Mouse (Mus musculus): ENCODE measurements around the gene Ncaph2. TPM values are rescaled to one million over a fixed set of nuclear protein-coding genes. Genes with fewer than 3 reads are reported as not detected.

The Ncaph2 gene
- polyA plus RNA-seq, 1 experiment, result not detected

DNA sequence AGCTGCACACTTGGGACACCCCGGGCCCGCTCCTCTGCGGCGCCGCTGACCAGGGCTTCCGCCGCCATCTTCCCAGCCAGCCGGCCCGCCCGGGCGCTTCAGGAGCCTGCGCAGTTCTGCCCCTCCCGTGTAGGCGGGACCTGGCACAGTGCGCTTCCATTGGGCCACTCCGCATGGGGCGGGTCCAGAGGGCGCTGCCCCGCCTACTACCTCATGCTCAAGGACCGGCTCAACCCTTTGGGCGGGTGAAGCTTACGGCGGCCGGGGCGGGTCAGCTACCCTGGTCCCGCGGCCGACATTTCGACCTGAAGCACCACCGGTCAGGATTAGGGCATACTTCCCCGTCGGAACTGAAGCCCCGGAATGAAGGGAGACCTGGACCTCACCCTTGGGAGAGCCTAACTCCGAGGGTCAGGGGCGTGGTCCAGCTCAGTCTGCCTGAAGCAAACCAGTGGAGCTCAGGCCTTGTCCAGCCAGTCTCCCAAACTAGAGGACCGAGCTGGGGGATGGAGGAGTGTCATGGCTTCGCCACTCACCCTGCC lies 40.3 kb upstream of the Ncaph2 start, which contains the start of gene Sbf1:
Gene Sbf1, minus strand, starts transcription at position 122 of the 542 bp plus-strand sequence.
- TF ChIP-seq POLR2A (IDR thresholded peaks at IDR 0.05; ENCODE audit: insufficient read depth, low read depth, low read length) (peak; percentile 93), CTCF (IDR thresholded peaks at IDR 0.05; ENCODE audit: insufficient read depth, low read depth, low read length) (no peak)
- H3K27ac ChIP-seq (ENCODE audit: insufficient read depth, low read depth, low read length), result no peak within 1 kb of the TSS
- peaks cover 34% of the 10 kb centered on the region for H3K4me1 ChIP-seq (ENCODE audit: control insufficient read depth, insufficient read depth, low read length)
- peak within 1 kb of the TSS; percentile 86 for H3K4me3 ChIP-seq (ENCODE audit: insufficient read depth, low read depth, low read length)
- WGBS, result under 1% methylated on average over 37 of the region's 37 CpGs

DNA sequence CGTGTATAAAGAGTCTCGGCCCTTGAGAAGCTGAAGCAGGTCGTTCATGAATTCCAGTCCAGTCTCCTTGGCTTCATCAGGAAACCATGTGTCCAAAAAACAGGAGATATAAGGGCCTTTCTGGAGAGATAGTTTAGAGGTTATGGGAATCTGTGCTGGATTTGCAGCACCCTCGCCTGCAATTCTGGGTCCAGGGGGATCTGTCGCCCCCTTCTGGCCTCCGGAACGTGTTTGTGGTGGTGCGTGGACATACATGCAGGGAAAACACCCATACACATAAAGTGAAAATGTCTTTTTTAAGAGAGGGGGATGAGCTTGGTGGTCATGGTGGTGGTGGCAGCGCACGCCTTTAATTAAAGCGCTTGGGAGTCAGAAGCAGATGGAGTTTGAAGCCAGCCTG lies 39.4 kb upstream of the Ncaph2 start:
- no peak overlapping the region for H3K4me3 ChIP-seq (ENCODE audit: insufficient read depth, low read depth, low read length)
- WGBS, result 66% methylated on average over 11 of the region's 11 CpGs
- H3K4me1 ChIP-seq (ENCODE audit: control insufficient read depth, insufficient read depth, low read length), result peaks cover 28% of the 10 kb centered on the region
- TF ChIP-seq CTCF (IDR thresholded peaks at IDR 0.05; ENCODE audit: insufficient read depth, low read depth, low read length) (no peak), POLR2A (IDR thresholded peaks at IDR 0.05; ENCODE audit: insufficient read depth, low read depth, low read length) (no peak)
- H3K27ac ChIP-seq (ENCODE audit: insufficient read depth, low read depth, low read length), result no peak overlapping the region

DNA sequence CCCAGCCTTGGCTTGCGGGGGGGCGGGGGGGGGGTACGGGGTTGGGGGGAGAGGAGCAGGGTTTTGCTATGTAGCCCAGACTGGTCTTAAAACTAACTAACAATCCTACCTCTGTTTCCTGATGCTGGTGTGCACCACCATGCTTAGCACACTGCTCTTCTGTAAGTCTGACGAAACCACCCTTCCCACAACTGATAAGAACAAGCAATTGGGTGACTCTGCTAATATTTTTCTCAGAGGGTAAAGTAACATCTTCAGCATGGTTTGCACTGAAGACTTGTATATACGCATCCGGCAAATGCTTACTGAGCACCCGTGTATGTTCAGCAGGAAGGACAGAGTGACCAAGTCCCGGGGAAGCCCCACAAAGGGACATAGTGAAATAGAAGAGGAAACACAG lies 34.3 kb upstream of the Ncaph2 start:
- WGBS, result 79% methylated on average over 8 of the region's 8 CpGs
- TF ChIP-seq POLR2A (IDR thresholded peaks at IDR 0.05; ENCODE audit: insufficient read depth, low read depth, low read length) (no peak), CTCF (IDR thresholded peaks at IDR 0.05; ENCODE audit: insufficient read depth, low read depth, low read length) (no peak)
- Histone ChIP-seq H3K4me3 (ENCODE audit: insufficient read depth, low read depth, low read length) (no peak overlapping the region), H3K27ac (ENCODE audit: insufficient read depth, low read depth, low read length) (no peak overlapping the region), H3K4me1 (ENCODE audit: control insufficient read depth, insufficient read depth, low read length) (peaks cover 4% of the 10 kb centered on the region; the same call in 1 of the 2 replicates)

DNA sequence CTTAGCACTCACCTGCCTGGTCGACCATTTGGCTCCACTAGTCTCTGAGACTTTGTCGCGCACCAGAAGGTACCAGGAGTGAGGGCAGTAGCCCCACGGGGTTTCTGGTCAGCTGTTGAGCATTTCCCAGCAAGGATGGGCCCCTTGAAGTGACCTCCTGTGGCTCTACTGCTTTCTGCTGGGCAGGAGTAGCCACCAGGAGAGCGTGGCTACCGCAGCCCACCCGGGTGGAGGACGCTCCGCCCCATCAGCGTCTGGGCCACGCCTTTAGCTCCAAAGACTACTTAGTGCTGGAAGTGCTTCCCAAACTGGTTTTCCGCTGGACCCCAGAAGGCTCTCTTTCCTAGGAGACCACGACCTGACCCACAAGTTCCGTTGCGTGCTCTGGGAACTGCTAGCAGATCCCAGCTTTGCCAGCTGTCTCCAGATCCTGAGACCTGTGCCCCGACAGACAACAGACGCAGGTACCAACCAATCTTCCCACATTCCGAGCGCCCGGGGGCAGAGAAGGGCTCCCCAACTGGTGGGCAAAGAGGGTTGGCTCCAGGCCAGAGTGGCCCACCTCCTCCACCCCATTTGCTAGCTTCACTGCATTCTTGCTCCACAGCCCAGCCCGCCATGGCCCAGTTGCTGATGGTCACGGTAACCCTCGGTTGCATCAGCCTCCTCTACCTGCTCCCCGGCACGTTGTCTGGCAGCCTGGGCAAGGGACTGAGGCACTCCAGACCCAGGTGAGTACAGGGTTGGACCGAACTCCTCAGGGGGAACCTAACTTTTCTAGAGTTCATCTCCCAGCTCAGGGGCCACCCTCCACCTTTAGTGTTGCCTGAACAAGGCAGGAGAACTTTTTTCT lies 32.6 kb upstream of the Ncaph2 start, which contains the start of gene Adm2:
Gene Adm2, plus strand, starts transcription at position 51 of the 853 bp plus-strand sequence.
- WGBS, result 12% methylated on average over 26 of the region's 26 CpGs
- H3K27ac ChIP-seq (ENCODE audit: insufficient read depth, low read depth, low read length), result no peak within 1 kb of the TSS
- H3K4me3 ChIP-seq (ENCODE audit: insufficient read depth, low read depth, low read length), result no peak within 1 kb of the TSS
- peaks cover 4% of the 10 kb centered on the region; the same call in 1 of the 2 replicates for H3K4me1 ChIP-seq (ENCODE audit: control insufficient read depth, insufficient read depth, low read length)
- TF ChIP-seq POLR2A (IDR thresholded peaks at IDR 0.05; ENCODE audit: insufficient read depth, low read depth, low read length) (no peak), CTCF (IDR thresholded peaks at IDR 0.05; ENCODE audit: insufficient read depth, low read depth, low read length) (no peak)

DNA sequence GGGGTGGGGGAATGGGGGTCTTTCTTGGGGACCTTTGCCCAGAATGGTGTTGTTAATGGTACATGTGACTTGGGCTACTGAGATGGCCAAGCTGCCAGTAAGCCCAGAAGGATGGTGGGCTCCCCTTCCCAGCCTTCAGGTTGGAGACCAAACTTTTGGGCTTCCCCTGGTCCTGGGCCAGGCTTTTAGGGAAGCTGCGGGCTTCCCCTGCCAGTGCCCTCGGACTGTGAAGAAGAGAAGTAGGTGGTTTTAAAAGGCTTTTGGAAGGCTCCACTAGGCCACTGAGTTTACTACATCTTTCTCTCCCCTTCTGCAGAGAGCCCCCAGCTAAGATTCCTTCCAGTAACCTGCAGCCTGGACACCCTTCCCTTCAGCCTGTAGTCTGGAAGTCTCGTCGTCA lies 31.9 kb upstream of the Ncaph2 start:
- TF ChIP-seq CTCF (IDR thresholded peaks at IDR 0.05; ENCODE audit: insufficient read depth, low read depth, low read length) (no peak), POLR2A (IDR thresholded peaks at IDR 0.05; ENCODE audit: insufficient read depth, low read depth, low read length) (no peak)
- H3K4me1 ChIP-seq (ENCODE audit: control insufficient read depth, insufficient read depth, low read length), result peaks cover 4% of the 10 kb centered on the region; the same call in 1 of the 2 replicates
- H3K27ac ChIP-seq (ENCODE audit: insufficient read depth, low read depth, low read length), result no peak overlapping the region
- 90% methylated on average over 4 of the region's 4 CpGs for WGBS
- no peak overlapping the region for H3K4me3 ChIP-seq (ENCODE audit: insufficient read depth, low read depth, low read length)

DNA sequence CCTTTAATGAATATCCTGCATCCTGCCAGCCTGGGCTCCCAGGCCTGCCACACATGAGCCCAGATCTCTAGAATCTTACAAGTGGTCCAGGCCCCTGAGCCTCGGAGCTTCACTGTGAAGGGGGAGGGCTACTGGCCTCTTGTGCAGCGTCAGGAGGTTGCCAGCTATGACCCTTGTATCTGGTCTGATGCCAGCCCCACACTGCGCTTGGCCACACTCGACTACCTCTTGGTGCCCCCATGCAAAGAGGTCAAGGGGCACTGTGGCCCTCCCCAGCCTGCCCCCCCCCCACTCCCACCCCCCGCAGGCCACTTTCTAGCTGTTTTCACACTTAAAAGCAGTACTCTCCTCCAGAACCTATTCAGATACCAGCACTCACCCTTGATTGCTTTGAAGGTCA lies 29.1 kb upstream of the Ncaph2 start:
- Histone ChIP-seq H3K4me3 (ENCODE audit: insufficient read depth, low read depth, low read length) (no peak overlapping the region), H3K27ac (ENCODE audit: insufficient read depth, low read depth, low read length) (no peak overlapping the region), H3K4me1 (ENCODE audit: control insufficient read depth, insufficient read depth, low read length) (peaks cover 4% of the 10 kb centered on the region; the same call in 1 of the 2 replicates)
- TF ChIP-seq POLR2A (IDR thresholded peaks at IDR 0.05; ENCODE audit: insufficient read depth, low read depth, low read length) (no peak), CTCF (IDR thresholded peaks at IDR 0.05; ENCODE audit: insufficient read depth, low read depth, low read length) (no peak)
- 62% methylated on average over 5 of the region's 5 CpGs for WGBS

DNA sequence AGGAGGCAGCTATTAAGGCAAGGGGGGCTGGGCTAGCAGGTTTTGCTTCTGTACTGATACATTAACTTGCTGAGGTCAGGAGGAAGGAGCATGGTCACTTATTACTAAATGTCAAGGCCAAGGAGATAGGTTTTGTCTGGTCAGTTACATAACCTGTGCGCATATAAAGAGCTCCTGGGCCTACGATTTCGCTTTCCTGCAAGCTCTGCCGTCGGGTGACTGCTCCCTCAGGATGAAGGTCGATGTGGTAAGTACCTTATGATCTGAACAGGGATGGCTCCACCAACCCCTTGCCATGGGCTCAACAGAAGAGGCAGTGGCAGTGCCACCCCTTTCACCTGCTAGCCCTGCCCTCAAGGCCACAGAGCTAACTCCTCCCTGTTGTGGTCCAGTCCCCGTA lies 21.2 kb upstream of the Ncaph2 start, which contains the start of gene Miox:
Gene Miox, plus strand, starts transcription at position 128 of the 400 bp plus-strand sequence.
- H3K27ac ChIP-seq (ENCODE audit: insufficient read depth, low read depth, low read length), result no peak within 1 kb of the TSS
- 91% methylated on average over 7 of the region's 7 CpGs for WGBS
- no peaks in the 10 kb centered on the region for H3K4me1 ChIP-seq (ENCODE audit: control insufficient read depth, insufficient read depth, low read length)
- no peak within 1 kb of the TSS for H3K4me3 ChIP-seq (ENCODE audit: insufficient read depth, low read depth, low read length)
- no peak for TF ChIP-seq CTCF (IDR thresholded peaks at IDR 0.05; ENCODE audit: insufficient read depth, low read depth, low read length)
- no peak for TF ChIP-seq POLR2A (IDR thresholded peaks at IDR 0.05; ENCODE audit: insufficient read depth, low read depth, low read length)

DNA sequence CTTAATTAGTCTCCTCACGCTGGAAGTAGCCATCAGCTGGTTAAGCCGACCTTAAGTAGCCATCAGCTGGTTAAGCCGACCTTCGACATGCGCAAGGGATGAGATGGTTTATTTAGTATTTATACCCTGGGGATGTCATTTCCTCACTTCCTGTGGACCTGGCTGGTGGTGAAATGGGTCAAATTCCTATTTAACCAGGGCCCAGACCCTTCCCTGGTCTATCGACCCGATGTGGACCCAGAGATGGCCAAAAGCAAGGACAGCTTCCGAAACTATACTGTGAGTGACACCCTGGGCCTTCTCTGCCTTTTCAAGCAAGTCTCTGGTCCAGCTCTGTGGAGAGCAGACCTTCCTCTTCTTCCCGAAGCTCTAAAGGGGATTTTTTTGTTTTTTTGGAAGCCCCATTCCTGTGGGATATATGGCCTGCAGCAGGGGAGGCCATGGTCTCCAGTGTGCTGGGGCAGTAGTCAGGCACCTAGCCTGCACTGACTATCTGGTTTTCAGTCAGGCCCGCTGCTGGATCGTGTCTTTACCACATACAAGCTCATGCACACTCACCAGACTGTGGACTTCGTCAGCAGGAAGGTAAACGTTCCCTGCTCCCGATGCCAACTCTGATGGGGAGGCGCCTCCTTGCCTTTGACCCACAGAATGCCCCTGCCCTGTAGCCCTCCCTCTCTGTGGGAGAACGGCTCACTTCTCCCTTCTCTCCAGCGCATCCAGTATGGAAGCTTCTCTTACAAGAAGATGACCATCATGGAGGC lies 20.6 kb upstream of the Ncaph2 start:
- no peak overlapping the region for H3K4me3 ChIP-seq (ENCODE audit: insufficient read depth, low read depth, low read length)
- 86% methylated on average over 17 of the region's 17 CpGs for WGBS
- TF ChIP-seq CTCF (IDR thresholded peaks at IDR 0.05; ENCODE audit: insufficient read depth, low read depth, low read length), result no peak
- TF ChIP-seq POLR2A (IDR thresholded peaks at IDR 0.05; ENCODE audit: insufficient read depth, low read depth, low read length), result no peak
- no peak overlapping the region for H3K27ac ChIP-seq (ENCODE audit: insufficient read depth, low read depth, low read length)
- no peaks in the 10 kb centered on the region for H3K4me1 ChIP-seq (ENCODE audit: control insufficient read depth, insufficient read depth, low read length)

All from olfactory bulb, adult 2 months (tissue).